Mouse (Mus musculus) T-helper 1 cell (primary cell): Measurements from ENCODE around the gene Klhl5.

ENCODE experiments used
- in situ Hi-C: fragments of 300-600 bp; cut with MboI, MseI; formaldehyde crosslinking; loops from one replicate; pipeline ENCODE4 v1.15.1; 2025; ENCODE audit warnings: high pct_unique_total_duplicates

The Klhl5 gene

DNA sequence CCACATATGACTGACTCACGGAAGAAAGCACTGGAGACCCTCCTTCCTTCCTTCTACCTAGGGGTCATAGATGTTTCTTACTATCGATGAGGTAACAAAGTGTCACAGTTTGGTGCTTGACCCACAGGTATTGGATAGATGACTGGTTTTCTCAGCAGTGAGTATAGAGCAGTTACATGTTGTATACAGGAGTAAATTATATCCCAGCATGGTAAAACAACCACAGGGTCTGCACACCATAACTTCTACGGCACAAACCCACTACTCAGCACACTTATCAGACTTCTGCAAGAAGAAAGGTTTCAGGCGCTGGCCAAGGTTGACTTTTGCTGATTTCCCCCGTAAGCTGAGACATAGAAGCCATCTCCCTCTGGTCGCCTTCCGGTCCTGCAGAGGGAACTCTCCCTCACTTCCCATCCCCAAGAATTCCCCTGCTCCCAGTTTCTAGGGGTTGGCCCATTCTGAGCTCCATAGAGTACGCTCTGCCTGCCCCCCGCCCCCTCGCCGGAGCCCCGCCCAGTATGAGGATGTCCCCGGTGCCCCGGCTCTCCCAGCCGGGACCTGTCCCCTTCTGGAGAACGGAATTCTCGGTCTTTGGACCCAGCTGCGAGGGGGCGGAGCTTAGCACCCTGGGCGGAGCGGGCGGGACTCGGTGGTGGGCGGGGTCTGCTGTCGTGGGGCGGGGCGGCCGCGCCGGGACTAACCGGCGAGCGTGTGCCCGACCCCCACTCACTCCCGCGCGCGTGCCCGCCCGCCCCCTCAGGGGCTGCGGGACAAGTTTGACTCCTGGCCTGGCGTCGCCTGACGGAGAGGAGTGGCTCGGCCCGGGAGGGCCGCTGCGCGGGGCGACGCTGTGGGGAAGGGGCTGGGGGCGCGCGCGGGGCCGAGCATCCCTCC, at the start of gene Klhl5:
Klhl5 (plus strand) TSS at position 664 of the 897 bp plus-strand sequence.
- in situ Hi-C loops: no loop called here

DNA sequence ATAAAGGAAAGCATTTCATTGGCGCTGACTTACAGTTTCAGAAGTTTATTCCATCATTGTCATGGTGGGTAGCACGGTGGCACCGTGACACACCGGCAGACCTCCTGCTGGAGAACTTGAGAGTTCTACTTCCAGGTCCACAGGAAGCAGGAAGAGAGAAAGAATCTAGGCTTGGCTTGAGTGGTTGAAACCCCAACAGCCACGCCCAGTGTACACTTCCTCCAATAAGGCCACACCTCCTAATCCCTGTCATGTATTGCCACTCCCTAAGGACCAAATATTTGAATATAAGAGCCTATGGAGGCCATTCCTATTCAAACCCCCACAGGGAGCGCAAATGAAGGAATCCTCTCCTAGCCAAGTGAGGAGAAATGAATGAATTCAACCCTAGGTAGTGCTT, 49.7 kb upstream of the Klhl5 start:
- in situ Hi-C loops: no loop called here

DNA sequence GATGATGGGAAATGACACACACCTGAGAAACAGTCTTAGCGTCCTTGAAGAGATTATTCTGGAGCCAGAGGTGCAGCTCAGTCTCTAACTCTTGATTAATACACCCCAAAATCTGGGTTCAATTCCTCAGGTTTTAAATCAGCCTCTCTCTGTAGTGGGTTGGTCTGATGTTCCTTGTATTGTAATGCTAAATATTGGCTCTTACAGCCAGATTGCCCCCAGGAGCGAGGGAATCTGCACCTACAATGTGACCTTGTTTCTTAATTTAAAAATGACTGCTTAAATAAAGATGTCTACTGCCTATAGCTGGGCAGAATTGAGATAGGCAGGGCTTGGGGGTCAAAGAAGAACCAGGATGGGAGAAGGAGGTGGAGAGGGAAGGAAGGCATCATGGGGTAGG, 47.5 kb upstream of the Klhl5 start:
- in situ Hi-C loops: no loop called here

DNA sequence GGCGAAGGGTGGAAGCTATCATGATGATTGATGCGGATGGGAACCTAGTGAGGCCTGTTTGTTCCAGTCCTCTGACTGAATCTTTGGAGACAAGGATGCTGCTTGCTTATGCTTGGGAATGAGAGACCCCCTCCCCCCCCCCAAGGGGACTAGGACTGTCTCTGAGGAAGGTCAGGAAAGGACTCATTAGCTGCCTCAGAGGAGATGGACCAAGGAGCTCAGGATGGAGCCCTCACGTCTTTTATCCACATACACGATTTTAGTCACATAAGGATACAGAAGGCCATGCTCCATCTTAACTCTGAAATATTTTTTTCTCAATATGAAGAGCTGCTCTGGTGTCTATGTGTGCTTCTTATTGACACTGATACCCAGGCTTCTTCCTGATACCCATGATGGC, 45.1 kb upstream of the Klhl5 start:
- in situ Hi-C loops: no loop called here

DNA sequence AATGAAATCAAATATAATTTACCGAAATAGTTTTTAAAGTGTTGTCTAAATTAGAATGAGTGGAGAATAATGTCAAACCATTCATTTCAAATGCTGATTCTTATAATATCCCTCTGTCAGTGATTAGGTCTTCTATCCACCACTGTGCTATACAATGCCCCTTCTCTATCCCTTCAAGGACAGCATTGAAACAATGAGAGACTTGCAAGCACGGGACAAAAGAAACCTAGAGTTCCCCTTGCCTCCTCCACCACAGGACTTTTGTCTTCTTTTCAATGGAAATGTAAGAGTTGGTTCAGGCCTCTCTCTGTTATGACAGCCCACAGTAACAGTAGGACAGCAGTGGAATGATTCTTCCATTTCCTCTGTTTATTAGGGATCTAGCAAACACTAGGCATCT, 44.1 kb upstream of the Klhl5 start:
- in situ Hi-C loops: no loop called here

DNA sequence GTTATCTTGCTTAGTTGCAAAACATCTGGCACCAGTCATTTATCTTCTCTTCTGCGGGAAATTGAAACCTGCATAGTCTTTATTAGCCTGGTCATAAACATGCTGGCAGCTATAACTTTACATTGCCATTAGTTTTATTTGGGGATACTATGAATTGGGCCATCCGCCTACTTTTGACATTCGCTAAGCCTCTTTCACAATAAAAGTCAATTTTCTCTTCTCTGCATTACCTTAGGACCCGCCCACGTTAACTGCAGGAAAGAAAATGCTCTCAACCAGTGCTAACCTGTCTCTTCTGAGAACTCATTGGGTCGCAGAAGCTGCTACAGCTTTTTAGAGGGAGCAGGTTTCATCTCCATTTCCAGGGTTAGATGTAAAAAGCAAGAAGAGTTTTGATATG, 39.2 kb upstream of the Klhl5 start:
- in situ Hi-C loops: no loop called here

DNA sequence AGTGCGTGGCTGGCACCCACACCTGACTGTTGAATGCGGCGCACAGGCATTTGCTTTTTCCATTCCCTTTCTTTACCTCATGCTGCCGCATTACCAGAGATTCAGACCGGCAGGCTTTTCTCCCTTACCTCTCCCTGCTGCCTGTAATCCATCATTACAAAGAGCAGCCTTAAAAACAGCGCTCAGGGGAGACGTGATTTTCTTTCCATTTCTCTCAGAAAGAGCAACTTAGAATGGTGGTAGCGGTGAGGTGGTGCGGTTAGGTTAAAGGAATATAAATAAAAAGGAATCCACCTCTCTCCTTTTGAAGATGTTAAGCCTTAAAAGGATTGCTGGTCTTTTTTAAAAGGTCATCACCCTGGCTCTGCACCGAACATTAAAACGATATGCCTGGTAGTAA, 37.5 kb upstream of the Klhl5 start:
- in situ Hi-C loops: no loop called here

DNA sequence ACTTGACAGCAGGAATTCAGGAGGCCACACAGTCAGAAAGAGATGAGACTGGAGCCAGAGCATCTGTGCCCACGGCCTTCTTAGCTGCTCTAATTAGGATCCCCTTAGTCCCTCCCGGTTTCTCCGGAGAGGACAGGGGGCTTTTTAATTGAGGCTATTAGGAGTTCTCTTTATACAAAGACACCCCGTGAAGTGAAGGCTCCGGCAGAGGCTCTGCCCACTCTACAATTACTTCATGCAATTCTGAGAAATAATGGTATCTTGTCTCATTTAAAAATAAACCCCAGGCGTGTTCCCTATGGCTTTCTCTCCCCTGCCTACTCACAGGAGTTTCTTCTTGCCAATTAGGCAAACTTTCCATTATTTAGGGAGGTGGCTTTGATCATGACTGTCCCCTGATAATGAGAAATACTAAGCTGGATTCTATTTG, 35.6 kb upstream of the Klhl5 start:
- in situ Hi-C loops: no loop called here

DNA sequence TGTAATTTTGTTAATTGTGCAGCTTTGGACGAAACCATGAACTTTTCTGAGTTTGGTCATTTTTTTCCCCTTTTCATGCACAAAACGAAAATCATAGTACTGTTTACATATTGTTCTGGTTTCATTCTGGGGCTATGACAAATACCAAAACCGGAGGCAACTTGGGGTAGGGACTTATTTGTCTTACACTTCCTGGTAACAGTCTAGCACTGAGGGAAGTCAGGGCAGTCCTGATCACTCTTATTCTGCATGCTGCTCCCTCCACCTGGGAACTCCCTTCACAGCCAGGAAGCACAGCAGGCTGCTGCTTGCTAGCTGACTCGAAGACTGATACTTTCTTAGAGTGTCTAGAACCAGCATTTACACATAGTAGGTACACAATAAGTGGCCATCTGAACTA, 34.1 kb upstream of the Klhl5 start:
- in situ Hi-C loops: no loop called here

DNA sequence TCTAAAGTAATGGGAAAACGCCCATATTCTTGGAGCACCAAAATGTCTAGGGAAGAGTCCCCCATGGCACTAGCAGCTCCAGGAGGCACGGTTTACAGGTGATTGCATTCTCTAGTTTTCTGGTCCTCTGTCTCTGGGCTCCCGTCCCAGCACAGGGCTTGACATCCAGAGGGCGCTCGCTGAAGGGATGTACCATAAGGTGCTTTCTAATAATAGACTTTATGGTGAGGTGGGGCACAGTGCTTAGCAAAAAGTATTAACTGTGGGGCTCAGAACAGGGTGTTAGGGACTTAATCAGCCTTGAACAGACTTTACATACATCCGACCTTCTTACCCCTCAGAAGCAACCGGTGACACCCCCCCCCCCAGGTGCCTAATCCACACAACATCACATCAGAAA, 32.6 kb upstream of the Klhl5 start:
- in situ Hi-C loops: no loop called here

DNA sequence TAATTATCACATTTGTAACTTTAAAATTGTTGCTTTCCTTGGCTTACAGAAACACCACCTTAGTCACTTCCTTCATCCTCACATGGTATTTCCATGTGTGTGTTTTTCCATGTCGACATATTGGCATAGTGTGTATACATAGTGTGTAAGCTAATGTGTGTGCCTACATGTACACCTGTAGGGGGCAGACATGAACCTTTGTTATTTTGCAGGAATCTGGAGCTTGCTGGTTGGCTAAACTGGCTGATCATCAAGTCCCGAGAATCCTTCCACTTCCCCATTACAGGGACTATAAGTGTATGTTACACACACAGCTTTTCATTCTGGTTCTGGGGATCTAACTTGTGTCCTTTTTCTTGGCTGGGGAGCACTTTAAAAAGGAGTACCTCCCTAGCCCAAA, 31.3 kb upstream of the Klhl5 start:
- in situ Hi-C loops: no loop called here

DNA sequence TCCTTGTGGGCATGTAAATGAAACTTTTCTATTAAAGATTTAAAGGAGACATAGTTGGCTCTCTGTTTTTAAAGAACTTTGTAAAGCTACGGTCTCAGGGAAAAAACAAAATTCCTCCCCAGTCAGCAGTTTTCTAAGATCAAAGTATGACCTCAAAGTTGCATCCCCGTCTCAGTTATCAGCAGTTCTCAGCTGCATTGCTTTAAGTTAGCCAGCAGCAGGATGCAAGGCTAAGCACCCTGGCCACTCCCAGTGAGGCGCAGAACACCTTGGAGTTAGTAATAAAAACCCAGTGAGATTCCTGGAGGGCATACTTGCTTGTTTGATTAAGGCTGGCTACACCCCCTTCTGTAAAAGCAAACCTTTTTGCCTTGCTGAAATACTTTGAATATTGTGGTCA, 30.6 kb upstream of the Klhl5 start:
- in situ Hi-C loops: no loop called here

DNA sequence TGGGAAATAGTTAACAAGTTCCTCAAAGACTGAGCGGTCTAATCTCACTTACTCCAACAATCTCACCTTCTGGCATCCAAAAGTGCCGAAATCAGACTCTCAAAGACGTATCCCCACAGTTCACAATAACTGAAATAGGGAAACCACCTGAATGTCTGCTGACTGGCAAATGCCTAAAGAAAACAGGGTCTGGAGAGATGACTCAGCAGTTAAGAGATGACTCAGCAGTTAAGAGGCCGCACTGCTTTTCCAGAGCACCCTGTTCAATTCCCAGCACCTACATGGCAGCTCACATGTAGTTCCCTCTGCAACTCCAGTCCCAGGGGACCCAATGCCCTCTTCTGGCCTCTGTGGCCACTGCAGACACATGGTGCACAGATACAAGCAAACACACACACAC, 29.3 kb upstream of the Klhl5 start:
- in situ Hi-C loops: no loop called here

DNA sequence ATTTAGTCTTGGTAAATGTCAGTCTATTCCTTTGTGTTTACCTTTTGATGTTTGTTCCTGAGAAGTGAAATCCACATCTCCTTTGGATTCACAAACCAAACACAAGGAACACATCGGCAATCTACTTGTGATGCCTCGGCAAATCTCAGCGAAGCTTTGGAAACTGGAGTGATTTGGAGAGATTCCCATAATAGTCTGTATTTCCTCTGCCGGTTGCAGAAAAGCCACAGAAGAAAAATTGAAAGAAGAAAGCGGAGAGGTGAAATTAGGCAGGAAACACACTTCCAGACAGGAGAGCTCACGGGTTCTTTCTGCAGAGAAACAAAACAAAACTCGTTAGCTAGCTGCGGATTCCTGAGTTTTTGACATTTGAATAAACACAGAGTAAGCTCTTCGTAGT, 27.5 kb upstream of the Klhl5 start:
- in situ Hi-C loops: no loop called here

DNA sequence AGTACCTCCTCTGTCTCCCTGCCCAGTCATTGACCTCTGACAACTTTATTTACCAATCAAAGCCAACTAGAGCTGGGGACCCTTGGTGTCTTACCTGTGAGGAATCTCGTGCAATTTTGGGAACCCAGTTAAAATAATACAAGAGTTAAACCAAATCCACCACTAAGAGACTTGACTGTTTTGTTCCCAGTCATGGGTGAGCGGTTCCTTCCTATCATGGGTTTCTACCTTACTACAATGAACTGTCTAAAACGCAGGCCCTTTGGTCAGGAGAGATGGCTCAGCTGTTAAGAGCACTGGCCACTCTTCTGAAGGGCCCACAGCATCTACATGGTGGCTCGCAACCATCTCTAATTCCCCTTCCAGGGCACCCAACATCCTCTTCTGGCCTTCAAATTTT, 25.5 kb upstream of the Klhl5 start:
- in situ Hi-C loops: no loop called here

DNA sequence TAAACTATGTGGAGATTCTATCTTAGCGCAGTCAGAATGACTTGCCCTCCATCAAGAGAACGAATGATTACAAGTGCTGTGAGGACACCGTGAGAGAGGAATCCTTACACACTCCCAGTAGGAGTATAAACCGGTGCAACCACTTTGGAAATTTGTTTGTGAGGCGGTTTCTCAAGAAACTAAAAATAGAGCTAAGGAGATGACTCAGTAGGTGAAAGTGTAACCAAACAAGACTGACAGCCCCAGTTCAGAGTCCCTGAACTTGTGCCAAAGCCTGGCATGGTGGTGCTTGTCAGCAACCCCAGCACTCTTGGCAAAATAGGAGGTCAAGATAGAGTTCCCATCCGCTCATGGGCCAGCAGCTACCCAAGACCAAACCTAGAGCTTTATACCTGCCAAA, 20.8 kb upstream of the Klhl5 start:
- in situ Hi-C loops: no loop called here

DNA sequence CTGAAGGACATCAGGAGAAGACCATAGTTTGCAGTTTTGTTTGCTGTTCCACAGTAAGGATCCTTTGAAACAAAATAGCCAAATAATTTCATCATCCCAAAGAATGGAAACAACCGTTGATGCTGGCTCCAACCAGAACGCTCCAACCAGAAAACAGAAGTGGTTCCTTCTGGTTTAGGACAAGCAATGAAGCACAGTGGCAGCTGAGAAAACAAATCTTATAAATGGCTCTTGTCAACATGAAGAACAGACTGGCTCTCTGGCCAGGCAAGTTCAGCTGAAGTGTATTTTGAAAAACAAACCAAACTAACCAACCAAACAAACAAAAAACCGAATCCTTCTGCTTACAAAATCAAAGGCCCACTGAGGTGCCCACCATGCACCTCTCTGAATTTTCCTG, 17.6 kb upstream of the Klhl5 start:
- in situ Hi-C loops: no loop called here

DNA sequence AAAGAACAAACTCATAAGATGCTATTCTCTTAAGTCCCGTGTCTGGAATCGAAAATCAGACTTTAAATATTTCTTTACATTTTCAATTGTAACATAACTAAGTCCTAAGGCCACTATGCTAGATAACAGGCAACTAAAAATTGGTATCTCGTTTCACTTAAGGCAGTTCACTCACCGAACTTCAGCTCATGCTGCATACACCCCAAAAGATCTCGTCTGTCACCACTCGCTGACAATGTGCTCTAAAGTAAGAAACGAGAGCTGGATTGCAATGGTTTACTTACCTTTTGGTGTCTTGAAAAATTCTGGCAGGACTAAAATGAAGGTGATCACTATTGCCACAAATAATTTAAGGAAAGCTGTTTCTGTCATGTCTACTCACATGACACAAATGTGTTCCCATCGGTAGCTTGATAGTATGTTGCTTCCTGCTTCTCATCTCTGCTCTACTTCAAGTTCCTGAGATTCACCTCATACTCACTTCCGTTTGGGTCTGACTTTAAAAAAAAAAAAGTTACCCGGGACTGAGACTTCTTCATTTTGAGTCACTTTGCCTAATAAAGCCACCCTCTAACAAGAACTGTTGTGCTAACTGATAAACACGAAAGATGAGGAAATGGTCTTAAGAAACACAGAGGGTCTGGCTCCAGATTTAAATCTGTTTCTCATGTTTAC, 16.0 kb upstream of the Klhl5 start:
- in situ Hi-C loops: no loop called here

DNA sequence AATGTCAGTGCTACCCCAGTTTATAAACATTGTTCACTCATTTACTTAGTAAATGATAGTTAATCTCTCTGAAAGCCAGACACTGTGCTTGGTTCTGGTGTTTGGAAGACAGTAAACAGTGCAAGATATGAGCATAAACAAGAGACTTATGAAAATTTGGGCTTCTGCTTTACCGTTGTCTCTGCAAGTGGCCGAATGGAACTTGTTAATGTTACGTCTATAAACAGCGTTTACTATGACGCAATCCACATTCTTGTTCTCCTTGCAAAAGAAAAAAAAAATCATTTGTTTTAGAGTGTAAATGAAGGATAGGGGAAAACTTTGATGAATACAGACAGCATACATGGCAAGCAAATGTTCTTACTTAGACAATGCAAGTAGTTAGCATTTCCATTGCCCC, 15.4 kb upstream of the Klhl5 start, which contains the start of gene Tmem156:
Tmem156 (minus strand) TSS at position 212 of the 400 bp plus-strand sequence.
- in situ Hi-C loops: no loop called here

DNA sequence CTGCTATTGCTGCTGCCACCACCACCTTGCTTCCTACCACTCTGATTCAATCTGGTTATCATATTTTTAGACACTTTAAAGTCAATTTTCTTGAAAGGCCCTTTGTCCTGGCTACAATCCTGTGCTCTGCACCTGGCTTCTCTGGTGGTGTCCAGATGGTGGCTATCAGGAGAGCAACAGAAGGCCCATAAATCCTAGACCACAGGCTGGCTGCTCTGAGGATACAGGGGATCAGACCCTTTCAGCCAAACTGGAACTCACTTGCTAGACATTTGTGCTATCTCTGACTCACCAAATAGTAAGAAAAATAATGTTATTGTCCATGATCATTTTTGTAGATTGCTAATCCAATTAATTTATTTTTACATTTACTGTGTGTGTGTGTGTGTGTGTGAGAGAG, 13.6 kb upstream of the Klhl5 start:
- in situ Hi-C loops: no loop called here

DNA sequence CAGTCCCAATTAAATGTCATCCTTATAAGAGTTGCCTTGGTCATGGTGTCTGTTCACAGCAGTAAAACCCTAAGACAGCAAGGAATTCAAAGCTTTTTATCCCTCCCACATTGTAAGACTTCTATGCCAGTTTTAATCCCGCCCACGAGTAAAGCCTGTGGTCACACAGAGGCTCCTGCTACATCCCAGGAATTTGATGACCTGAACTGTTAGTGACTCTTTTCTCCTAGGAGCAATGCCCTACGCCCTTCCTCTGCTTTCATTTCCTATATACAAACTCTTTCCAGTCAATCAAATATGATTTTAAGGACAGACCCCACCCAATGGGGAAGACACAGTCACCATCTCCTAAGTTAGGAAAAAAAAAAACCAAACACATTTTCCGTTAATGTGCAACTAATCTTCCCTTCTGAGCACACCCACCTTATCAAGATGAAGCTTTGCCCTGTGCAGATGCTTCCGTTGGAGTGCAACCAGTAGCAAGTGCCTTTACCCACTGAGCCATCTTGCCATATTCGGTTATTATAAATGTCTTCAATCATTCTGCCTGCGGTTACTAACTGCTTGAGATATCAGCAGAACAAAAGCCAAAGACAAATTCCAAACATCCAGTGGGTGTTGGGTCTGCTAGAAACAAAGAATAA, 12.3 kb upstream of the Klhl5 start:
- in situ Hi-C loops: no loop called here

DNA sequence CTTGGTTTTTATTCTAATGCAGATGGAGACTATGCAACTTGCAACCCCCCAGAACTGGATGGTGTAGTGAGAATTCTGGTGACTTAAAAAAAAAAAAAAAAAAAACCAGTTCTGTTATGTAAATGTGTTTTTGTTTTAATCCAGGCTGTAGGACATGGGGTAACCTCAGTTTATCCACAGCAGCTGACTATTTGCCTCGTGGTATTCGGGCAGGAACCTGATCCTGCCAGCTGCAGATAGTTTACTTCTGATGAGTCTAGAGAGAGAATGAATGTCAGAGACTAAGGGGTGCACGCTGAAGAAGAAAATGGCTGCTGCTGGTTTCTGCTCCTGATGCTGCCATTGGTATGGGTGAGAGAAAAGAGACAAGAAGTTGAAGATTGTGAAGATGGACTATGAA, 11.3 kb upstream of the Klhl5 start:
- in situ Hi-C loops: no loop called here

DNA sequence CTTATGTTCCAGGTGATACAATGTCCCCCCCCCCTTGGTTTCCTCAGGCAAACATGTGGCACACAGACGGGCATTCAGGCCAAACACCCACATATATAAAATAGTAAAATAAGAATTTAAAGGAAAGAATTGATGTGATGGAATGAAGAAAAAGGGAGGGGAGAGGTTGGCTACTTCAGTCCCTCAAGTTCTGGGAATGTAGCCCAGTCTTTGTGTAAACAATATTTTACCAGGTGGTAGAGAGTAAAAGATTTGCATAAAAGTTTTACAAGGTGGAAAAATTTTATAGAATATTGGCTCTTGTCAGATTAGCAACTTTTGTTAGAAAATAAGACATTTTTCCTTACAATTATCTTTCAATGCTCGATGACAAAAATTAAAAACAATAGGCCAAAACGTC, 10.5 kb upstream of the Klhl5 start:
- in situ Hi-C loops: no loop called here
